Mouse (Mus musculus): ENCODE measurements around the gene Phkg1. TPM values are rescaled to one million over a fixed set of nuclear protein-coding genes. Genes with fewer than 3 reads are reported as not detected.
"Not testable (repeated sequence)": the region's sequence is repeated elsewhere in the genome, so short reads cannot be mapped to it uniquely, and the experiment has no call there.

The Phkg1 gene
- polyA plus RNA-seq, 1 experiment = not detected

DNA sequence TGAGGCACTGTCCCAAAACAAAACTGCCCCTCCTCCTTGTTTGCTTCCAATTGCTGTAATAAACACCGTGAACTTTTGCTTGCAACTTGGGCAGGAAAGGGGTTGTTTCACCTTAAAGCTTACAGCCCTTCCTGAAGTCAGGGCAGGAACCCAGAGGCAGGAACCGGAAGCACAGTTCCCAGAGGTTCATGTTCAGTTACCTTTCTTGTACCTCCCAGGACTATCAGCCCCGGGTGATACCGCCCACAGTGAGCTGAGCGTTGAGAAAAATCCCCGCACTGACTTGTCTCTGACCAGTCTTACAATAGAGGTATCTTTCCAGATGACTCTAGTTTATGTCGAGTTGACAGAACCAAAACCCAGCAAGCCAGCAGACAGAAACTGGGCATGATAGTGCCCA is 11.2 kb upstream of the Phkg1 start:
- Histone ChIP-seq H3K4me1 (ENCODE audit: control insufficient read depth, insufficient read depth, low read length) (0 out of 2 replicates have a peak, but pooled peaks cover 4% of the 10 kb centered on the region), H3K27ac (ENCODE audit: insufficient read depth, low read depth, low read length) (no peak overlapping the region), H3K4me3 (ENCODE audit: insufficient read depth, low read depth, low read length) (no peak overlapping the region)
- TF ChIP-seq CTCF (IDR thresholded peaks at IDR 0.05; ENCODE audit: insufficient read depth, low read depth, low read length) (no peak), POLR2A (IDR thresholded peaks at IDR 0.05; ENCODE audit: insufficient read depth, low read depth, low read length) (no peak)
- WGBS = 82% methylated on average over 7 of the region's 7 CpGs

DNA sequence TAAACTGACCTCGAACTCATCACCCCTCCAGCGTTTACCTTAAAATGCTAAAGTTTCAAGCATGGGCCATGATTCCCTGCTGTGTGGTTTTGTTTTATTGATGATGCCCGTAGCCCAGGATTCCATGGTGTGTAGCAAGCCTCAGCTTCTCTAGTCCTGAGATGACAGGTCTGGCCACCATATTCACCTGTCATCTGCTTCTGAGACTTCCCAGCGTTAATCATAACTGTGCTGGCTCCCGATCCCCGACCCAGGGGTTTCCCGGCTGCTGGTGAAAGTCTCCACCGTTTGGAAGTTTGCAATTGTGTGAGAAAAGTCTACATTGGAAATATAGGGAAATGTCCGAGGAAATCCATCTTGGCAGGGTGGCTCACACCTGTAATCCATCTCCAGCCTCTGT is 10.8 kb upstream of the Phkg1 start:
- 0 out of 2 replicates have a peak, but pooled peaks cover 4% of the 10 kb centered on the region for H3K4me1 ChIP-seq (ENCODE audit: control insufficient read depth, insufficient read depth, low read length)
- no peak overlapping the region for H3K27ac ChIP-seq (ENCODE audit: insufficient read depth, low read depth, low read length)
- no peak for TF ChIP-seq CTCF (IDR thresholded peaks at IDR 0.05; ENCODE audit: insufficient read depth, low read depth, low read length)
- no peak for TF ChIP-seq POLR2A (IDR thresholded peaks at IDR 0.05; ENCODE audit: insufficient read depth, low read depth, low read length)
- no peak overlapping the region; the same call in 1 of the 2 replicates for H3K4me3 ChIP-seq (ENCODE audit: insufficient read depth, low read depth, low read length)
- WGBS = 72% methylated on average over 9 of the region's 9 CpGs

DNA sequence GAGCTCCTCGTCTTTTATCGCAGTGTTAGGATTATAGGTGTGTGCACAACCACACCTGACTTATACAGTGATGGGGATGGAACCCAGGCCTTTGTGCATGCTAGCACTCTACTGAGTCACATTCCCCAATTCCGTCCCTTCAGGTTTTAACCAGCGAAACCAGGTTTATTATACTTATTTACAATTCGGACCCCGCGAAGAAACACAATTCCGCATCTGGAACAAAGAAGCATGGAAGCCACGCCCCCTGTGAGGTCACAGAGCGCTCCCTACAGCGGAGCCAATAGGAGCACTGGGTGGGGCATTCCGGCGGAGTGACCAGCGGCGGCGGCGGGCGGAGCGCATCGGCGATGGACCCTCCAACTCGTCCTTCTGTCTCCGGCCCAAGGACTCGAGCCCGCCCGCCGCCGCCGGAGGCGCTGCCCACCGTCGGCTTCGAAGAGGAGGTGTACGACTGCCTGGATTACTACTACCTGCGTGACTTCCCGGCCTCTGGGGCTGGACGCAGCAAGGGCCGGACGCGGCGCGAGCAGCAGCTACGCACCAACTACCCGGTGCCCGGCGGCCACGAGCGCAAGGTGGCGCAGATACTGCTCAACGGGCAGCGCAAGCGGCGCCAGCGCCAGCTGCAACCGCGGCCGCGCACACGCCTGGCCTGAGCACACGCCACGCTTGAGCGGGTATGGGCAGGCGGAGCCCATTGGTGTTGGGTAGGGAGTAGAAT is 10.1 kb upstream of the Phkg1 start, which contains the start of gene Nupr1l:
Gene Nupr1l, plus strand, starts transcription at position 299 of the 724 bp plus-strand sequence.
- under 1% methylated on average over 63 of the region's 63 CpGs for WGBS
- Histone ChIP-seq H3K4me1 (ENCODE audit: control insufficient read depth, insufficient read depth, low read length) (0 out of 2 replicates have a peak, but pooled peaks cover 4% of the 10 kb centered on the region), H3K4me3 (ENCODE audit: insufficient read depth, low read depth, low read length) (peak within 1 kb of the TSS; percentile 81), H3K27ac (ENCODE audit: insufficient read depth, low read depth, low read length) (peak within 1 kb of the TSS; percentile 78)
- TF ChIP-seq POLR2A (IDR thresholded peaks at IDR 0.05; ENCODE audit: insufficient read depth, low read depth, low read length) (peak; percentile 83), CTCF (IDR thresholded peaks at IDR 0.05; ENCODE audit: insufficient read depth, low read depth, low read length) (no peak)

DNA sequence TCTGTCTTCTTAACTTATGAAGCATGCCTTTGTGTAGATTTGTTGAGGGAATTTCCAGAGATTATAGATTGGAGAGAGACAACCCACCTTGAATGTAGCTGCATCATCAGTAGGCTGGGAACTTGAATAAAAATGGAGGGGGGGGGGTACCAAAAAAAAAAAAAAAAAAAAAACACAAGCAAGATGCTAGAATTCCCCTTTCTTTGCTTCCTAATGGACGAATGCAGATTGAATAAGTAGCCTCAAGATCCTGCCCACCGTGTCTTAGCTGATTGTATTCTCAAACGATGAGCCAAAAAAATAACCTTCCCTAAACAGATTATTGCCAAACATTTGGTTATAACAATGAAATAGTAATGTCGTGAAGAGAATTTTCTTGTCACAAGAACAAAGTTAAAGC is 9.4 kb upstream of the Phkg1 start:
- no peak for TF ChIP-seq CTCF (IDR thresholded peaks at IDR 0.05; ENCODE audit: insufficient read depth, low read depth, low read length)
- H3K4me1 ChIP-seq (ENCODE audit: control insufficient read depth, insufficient read depth, low read length) = 0 out of 2 replicates have a peak, but pooled peaks cover 4% of the 10 kb centered on the region
- WGBS = 10% methylated on average over 4 of the region's 4 CpGs

DNA sequence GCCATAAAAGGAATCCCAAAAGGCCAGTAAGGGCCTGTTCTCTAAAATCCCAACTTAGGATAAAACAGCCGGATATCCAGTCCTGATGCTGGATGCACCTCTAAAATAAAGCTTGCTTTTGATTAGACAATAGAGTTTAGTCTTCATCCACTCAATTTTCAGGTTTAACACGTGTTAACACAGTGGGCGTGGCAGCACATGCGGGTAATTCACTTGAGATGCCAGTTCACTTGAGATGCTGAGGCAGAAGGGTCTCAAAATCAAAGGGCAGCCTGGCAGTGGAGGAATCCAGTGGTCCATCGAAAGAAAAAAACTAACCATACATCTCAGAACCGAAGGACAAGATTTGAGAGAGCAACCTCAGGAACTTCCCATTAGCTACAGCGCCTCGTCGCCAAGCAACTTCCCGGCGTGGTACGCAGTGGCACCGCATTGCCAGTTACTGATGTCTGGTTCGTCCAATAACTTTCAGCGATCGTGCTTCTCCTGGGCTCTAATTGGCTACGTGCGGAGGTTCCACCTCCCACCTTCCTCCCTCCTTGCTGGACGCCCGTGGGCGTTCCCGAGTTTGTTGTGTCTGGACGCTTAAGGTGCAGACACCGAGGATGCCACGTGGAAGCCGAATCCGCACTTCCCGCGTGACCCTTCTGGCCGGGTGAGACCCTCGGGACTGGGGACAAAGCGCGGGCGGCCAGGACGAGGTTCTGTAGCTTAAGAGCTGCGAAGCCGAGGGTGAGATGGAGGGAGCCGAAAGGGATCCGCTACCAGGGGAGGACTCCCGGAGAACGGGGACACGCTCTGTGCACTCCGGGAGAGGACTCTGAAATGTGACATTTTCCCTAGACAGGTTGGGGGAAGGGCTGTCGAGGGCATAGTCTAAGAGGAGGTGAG is 2.9 kb downstream of the Phkg1 start, which contains the start of gene Zbed5:
Gene Zbed5, plus strand, starts transcription at position 526 of the 891 bp plus-strand sequence.
- whole genome bisulfite sequencing = 2% methylated on average over 44 of the region's 44 CpGs
- TF ChIP-seq POLR2A (IDR thresholded peaks at IDR 0.05; ENCODE audit: insufficient read depth, low read depth, low read length) = peak; percentile 49; the same call in 1 of the 2 replicates
- no peak for TF ChIP-seq CTCF (IDR thresholded peaks at IDR 0.05; ENCODE audit: insufficient read depth, low read depth, low read length)
- H3K4me1 ChIP-seq (ENCODE audit: control insufficient read depth, insufficient read depth, low read length) = no peaks in the 10 kb centered on the region
- H3K4me3 ChIP-seq (ENCODE audit: insufficient read depth, low read depth, low read length) = peak within 1 kb of the TSS; percentile 84
- no peak within 1 kb of the TSS for H3K27ac ChIP-seq (ENCODE audit: insufficient read depth, low read depth, low read length)

More for the DNA sequence above, 9.4 kb upstream of the Phkg1 start:
- Histone ChIP-seq H3K4me3 (ENCODE audit: insufficient read depth, low read depth, low read length) (no peak overlapping the region), H3K27ac (ENCODE audit: insufficient read depth, low read depth, low read length) (0 out of 2 replicates have a peak overlapping the region, but pooled peaks have one; percentile 22)

DNA sequence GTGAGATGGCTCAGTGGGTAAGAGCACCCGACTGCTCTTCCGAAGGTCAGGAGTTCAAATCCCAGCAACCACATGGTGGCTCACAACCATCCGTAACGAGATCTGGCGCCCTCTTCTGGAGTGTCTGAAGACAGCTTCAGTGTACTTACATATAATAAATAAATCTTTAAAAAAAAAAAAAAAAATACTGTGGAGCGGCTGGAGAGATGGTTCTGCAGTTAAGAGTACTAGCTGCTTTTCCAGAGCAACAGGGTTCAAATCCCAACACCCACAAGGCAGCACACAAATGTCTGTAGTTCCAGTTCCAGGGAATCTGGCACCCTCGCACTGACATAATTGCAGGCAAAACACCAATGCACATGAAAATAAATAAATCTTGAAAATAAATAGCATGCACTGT is 8.0 kb downstream of the Phkg1 start:
- H3K4me3 ChIP-seq (ENCODE audit: insufficient read depth, low read depth, low read length); H3K4me1 ChIP-seq (ENCODE audit: control insufficient read depth, insufficient read depth, low read length); H3K27ac ChIP-seq (ENCODE audit: insufficient read depth, low read depth, low read length): not testable (repeated sequence)
- 62% methylated on average over 7 of the region's 7 CpGs for WGBS

DNA sequence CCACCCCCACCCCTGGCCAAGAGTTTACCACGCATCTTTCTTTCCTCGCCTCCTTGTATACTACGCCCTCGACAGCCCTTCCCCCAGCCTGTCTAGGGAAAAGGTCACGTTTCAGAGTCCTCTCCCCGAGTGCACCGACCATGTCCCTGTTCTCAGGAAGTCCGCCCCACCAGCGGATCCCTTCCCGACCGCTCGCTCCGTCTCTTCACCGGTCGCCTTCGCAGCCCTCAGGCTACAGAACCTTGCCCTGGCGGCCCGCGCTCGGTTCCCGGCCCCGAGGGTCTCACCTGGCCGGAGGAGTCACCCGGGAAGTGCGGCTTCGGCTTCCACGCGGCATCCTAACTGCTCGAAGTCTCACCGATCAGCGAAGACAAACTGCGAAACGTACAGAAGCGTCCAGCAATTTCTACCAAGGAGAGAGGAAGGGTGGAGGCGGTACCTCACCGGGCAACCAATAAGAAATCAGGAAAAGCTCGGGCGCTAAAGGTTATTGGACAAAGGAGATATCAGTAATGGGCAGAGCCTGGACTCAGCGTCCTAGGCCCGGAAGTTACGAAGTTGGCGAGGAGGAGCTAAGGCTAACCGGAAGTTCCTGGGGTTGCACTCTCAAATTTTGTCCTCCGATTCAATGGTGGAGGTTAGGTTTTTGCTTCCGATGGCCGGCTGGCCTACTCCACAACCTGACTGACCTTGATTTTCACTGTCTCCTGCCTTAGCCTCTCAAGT is 11.3 kb downstream of the Phkg1 start, which contains the start of gene Chchd2:
Gene Chchd2, minus strand, starts transcription at position 560 of the 726 bp plus-strand sequence.
- Histone ChIP-seq H3K27ac (ENCODE audit: insufficient read depth, low read depth, low read length) (peak within 1 kb of the TSS; percentile 94), H3K4me3 (ENCODE audit: insufficient read depth, low read depth, low read length) (peak within 1 kb of the TSS; percentile 99), H3K4me1 (ENCODE audit: control insufficient read depth, insufficient read depth, low read length) (peaks cover 6% of the 10 kb centered on the region; the same call in 1 of the 2 replicates)
- TF ChIP-seq POLR2A (IDR thresholded peaks at IDR 0.05; ENCODE audit: insufficient read depth, low read depth, low read length) = peak; percentile 92
- TF ChIP-seq CTCF (IDR thresholded peaks at IDR 0.05; ENCODE audit: insufficient read depth, low read depth, low read length) = no peak
- under 1% methylated on average over 46 of the region's 46 CpGs for WGBS

DNA sequence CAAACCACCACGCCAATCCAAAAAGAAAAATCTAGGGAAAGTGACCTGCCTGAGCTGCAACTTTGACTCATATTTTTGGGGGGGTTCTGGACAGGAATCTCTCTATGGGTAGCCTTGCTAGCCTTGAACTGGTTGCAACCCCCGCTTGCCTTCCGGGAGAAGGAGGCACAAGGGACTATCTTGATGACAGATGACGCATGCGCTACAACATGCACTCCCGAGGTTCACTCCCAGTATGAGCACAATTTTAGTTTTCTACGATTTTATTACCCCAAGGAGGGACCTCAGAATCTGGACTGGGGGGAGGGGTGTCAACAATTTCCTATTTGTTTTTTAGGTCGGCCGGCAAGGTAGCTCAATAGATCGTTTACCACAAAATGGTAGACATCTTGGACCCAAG is 12.1 kb downstream of the Phkg1 start:
- H3K27ac ChIP-seq (ENCODE audit: insufficient read depth, low read depth, low read length) = no peak overlapping the region
- H3K4me3 ChIP-seq (ENCODE audit: insufficient read depth, low read depth, low read length) = peak overlapping the region; percentile 45
- TF ChIP-seq CTCF (IDR thresholded peaks at IDR 0.05; ENCODE audit: insufficient read depth, low read depth, low read length) (no peak), POLR2A (IDR thresholded peaks at IDR 0.05; ENCODE audit: insufficient read depth, low read depth, low read length) (no peak)
- WGBS = 25% methylated on average over 10 of the region's 10 CpGs
- peaks cover 6% of the 10 kb centered on the region; the same call in 1 of the 2 replicates for H3K4me1 ChIP-seq (ENCODE audit: control insufficient read depth, insufficient read depth, low read length)
